Mouse (Mus musculus) lung, embryonic 16.5 days (tissue): ENCODE measurements around the gene Hacl1. TPM values are rescaled to one million over a fixed set of nuclear protein-coding genes. Genes with fewer than 3 reads are reported as not detected.
A peak's percentile ranks its signal among the peaks of the same experiment; 100 is the strongest.

Source experiments
- ATAC-seq: fragments of 200-750 bp; cut with Nextera tagmentation; 2 replicates; pipeline ENCODE4 v1.8.0; 2017; ENCODE audit warnings: low read depth, mild to moderate bottlenecking, moderate library complexity
- H3K27ac ChIP-seq: fragments of 300-500 bp; sonication (generic); 2 replicates; pipeline ENCODE4 v1.5.1; 2014; ENCODE audit warnings: mild to moderate bottlenecking, control low read depth, low read length
- H3K27me3 ChIP-seq: fragments of 300-500 bp; sonication (generic); 2 replicates; pipeline ENCODE4 v1.6.1; 2014; ENCODE audit warnings: low read depth, low read length, mixed read lengths; ENCODE audit not compliant: control insufficient read depth, insufficient read depth
- H3K36me3 ChIP-seq: fragments of 300-500 bp; sonication (generic); 2 replicates; pipeline ENCODE4 v1.6.1; 2014; ENCODE audit warnings: low read length; ENCODE audit not compliant: control insufficient read depth, insufficient read depth
- H3K4me1 ChIP-seq: fragments of 300-500 bp; sonication (generic); replicated peaks from 2 replicates; pipeline ENCODE4 v1.6.1; 2014; ENCODE audit warnings: low read length, mixed read lengths; ENCODE audit not compliant: control insufficient read depth, insufficient read depth
- H3K4me2 ChIP-seq: fragments of 300-500 bp; sonication (generic); 2 replicates; pipeline ENCODE4 v1.6.1; 2014; ENCODE audit warnings: low read depth, low read length, control low read depth
- H3K4me3 ChIP-seq: fragments of 300-500 bp; sonication (generic); 2 replicates; pipeline ENCODE4 v1.5.1; 2014; ENCODE audit warnings: mild to moderate bottlenecking, low read length, control low read depth
- H3K9ac ChIP-seq: fragments of 300-500 bp; sonication (generic); 2 replicates; pipeline ENCODE4 v1.6.1; 2014; ENCODE audit warnings: low read length, control low read depth
- H3K9me3 ChIP-seq: fragments of 300-500 bp; sonication (generic); 2 replicates; pipeline ENCODE4 v1.6.1; 2016; ENCODE audit warnings: low read length; ENCODE audit not compliant: control insufficient read depth
- WGBS: fragments of 180-500 bp; shearing (Covaris S2); extraction: QIAGEN DNeasy Blood & Tissue Kit; methylation state at CpG from one replicate; pipeline ENCODE4 v1.1.7; 2014; 5-methylcytosine and 5-hydroxymethylcytosine counted together
- polyA plus RNA-seq: library from polyadenylated mRNA; unstranded; fragments of >200 nt; fragmentation: Nextera tagmentation; extraction: Ambion mirVana; gene quantifications from 2 replicates; pipeline ENCODE4 v1.2.1, GENCODE M21; 2015

Hacl1 gene
- polyA plus RNA-seq, 1 experiment from 2014 or later: 11.4 TPM

GRCm38 (mm10) chr14:31669642-31670490 lies 28.8 kb upstream of the Hacl1 start:
- Histone ChIP-seq H3K4me1 (peaks cover 21% of the 10 kb centered on the region), H3K27ac (peak overlapping the region; percentile 58), H3K9ac (no peak overlapping the region), H3K4me2 (no peak overlapping the region; the same call in 1 of the 2 replicates), H3K36me3 (peaks cover 5% of the 10 kb centered on the region), H3K27me3 (no peaks in the 10 kb centered on the region), H3K4me3 (no peak overlapping the region), H3K9me3 (no peaks in the 10 kb centered on the region)
- peak; percentile 55 for ATAC-seq
- 69% methylated on average over 15 of the region's 15 CpGs for WGBS

GRCm38 (mm10) chr14:31669161-31669611 lies 28.1 kb upstream of the Hacl1 start:
- Histone ChIP-seq H3K9ac (no peak overlapping the region), H3K36me3 (peaks cover 5% of the 10 kb centered on the region), H3K9me3 (no peaks in the 10 kb centered on the region), H3K4me3 (no peak overlapping the region), H3K4me1 (peaks cover 28% of the 10 kb centered on the region), H3K4me2 (no peak overlapping the region), H3K27ac (peak overlapping the region; percentile 58), H3K27me3 (no peaks in the 10 kb centered on the region)
- WGBS: 45% methylated on average over 13 of the region's 13 CpGs
- peak; percentile 67 for ATAC-seq

- H3K4me3 ChIP-seq: no peak overlapping the region
- H3K9me3 ChIP-seq: no peaks in the 10 kb centered on the region
- no peaks in the 10 kb centered on the region for H3K27me3 ChIP-seq
- peaks cover 5% of the 10 kb centered on the region for H3K36me3 ChIP-seq
- H3K4me1 ChIP-seq: peaks cover 37% of the 10 kb centered on the region
- WGBS: 83% methylated on average over 13 of the region's 13 CpGs
- no peak for ATAC-seq
- H3K27ac ChIP-seq: peak overlapping the region; percentile 62
- no peak overlapping the region for H3K4me2 ChIP-seq
- H3K9ac ChIP-seq: peak overlapping the region; percentile 19; the same call in 1 of the 2 replicates
Measured at GRCm38 (mm10) chr14:31668326-31668725, 27.2 kb upstream of the Hacl1 start.

- no peak for ATAC-seq
- Histone ChIP-seq H3K9me3 (no peaks in the 10 kb centered on the region), H3K4me2 (no peak overlapping the region), H3K27me3 (no peaks in the 10 kb centered on the region), H3K36me3 (peaks cover 5% of the 10 kb centered on the region), H3K4me1 (peaks cover 42% of the 10 kb centered on the region), H3K4me3 (no peak overlapping the region), H3K9ac (no peak overlapping the region), H3K27ac (no peak overlapping the region)
- WGBS: 77% methylated on average over 6 of the region's 6 CpGs
Measured at GRCm38 (mm10) chr14:31667741-31668140, 26.7 kb upstream of the Hacl1 start.

GRCm38 (mm10) chr14:31666931-31667705 lies 26.0 kb upstream of the Hacl1 start:
- Histone ChIP-seq H3K27ac (no peak overlapping the region), H3K4me3 (no peak overlapping the region), H3K4me1 (peaks cover 48% of the 10 kb centered on the region), H3K4me2 (no peak overlapping the region), H3K9me3 (no peaks in the 10 kb centered on the region), H3K27me3 (no peaks in the 10 kb centered on the region), H3K36me3 (peaks cover 5% of the 10 kb centered on the region), H3K9ac (no peak overlapping the region)
- WGBS: 93% methylated on average over 28 of the region's 28 CpGs
- ATAC-seq: no peak

- 76% methylated on average over 4 of the region's 4 CpGs for WGBS
- Histone ChIP-seq H3K27me3 (no peaks in the 10 kb centered on the region), H3K4me3 (no peak overlapping the region), H3K4me2 (no peak overlapping the region), H3K27ac (no peak overlapping the region), H3K9ac (no peak overlapping the region), H3K4me1 (peaks cover 49% of the 10 kb centered on the region), H3K9me3 (no peaks in the 10 kb centered on the region), H3K36me3 (peaks cover 5% of the 10 kb centered on the region)
- ATAC-seq: no peak
Measured at GRCm38 (mm10) chr14:31665566-31665940, 24.5 kb upstream of the Hacl1 start.

- Histone ChIP-seq H3K9ac (no peak overlapping the region), H3K36me3 (peaks cover 5% of the 10 kb centered on the region), H3K27me3 (no peaks in the 10 kb centered on the region), H3K9me3 (no peaks in the 10 kb centered on the region), H3K4me3 (no peak overlapping the region), H3K27ac (no peak overlapping the region), H3K4me2 (no peak overlapping the region), H3K4me1 (peaks cover 52% of the 10 kb centered on the region)
- WGBS: 46% methylated on average over 12 of the region's 12 CpGs
- ATAC-seq: no peak
Measured at GRCm38 (mm10) chr14:31664903-31665565, 23.9 kb upstream of the Hacl1 start.

GRCm38 (mm10) chr14:31664100-31664902 lies 23.2 kb upstream of the Hacl1 start:
- no peak overlapping the region for H3K9ac ChIP-seq
- WGBS: 36% methylated on average over 18 of the region's 18 CpGs
- ATAC-seq: 0 out of 2 replicates have a peak, but pooled peaks have one; percentile 2
- H3K9me3 ChIP-seq: no peaks in the 10 kb centered on the region
- peaks cover 5% of the 10 kb centered on the region for H3K36me3 ChIP-seq
- no peak overlapping the region for H3K4me3 ChIP-seq
- no peak overlapping the region for H3K4me2 ChIP-seq
- H3K4me1 ChIP-seq: peaks cover 57% of the 10 kb centered on the region
- no peaks in the 10 kb centered on the region for H3K27me3 ChIP-seq
- peak overlapping the region; percentile 50; the same call in 1 of the 2 replicates for H3K27ac ChIP-seq
